Mouse (Mus musculus) MEL (cell line): ENCODE data around the gene Amer2. TPM values are rescaled to one million over a fixed set of nuclear protein-coding genes. Genes with fewer than 3 reads are reported as not detected.

Source experiments
- DNase-seq: peaks from one replicate; pipeline ENCODE4 v3.0.0; 2011; ENCODE audit warnings: low read depth, low spot score
- H3K27ac ChIP-seq: 2 replicates; pipeline ENCODE4 v1.5.1; 2012; ENCODE audit warnings: low read depth, mild to moderate bottlenecking, control low read depth, low read length, moderate library complexity; ENCODE audit not compliant: control insufficient read depth
- H3K27me3 ChIP-seq, 2 experiments: fragments of 150-350 bp in 1 of 2; sonication (generic) in 1 of 2; 2 replicates each; pipeline ENCODE4 v1.6.1; 2012; ENCODE audit warnings: low read length in 2 of 2, mild to moderate bottlenecking in 2 of 2, improper control_type of control experiment in 1 of 2, moderate library complexity in 1 of 2; ENCODE audit not compliant: insufficient read depth in 2 of 2, control insufficient read depth in 1 of 2
- H3K36me3 ChIP-seq, 2 experiments: 2 replicates each; pipeline ENCODE4 v1.6.1; 2012 to 2014; ENCODE audit warnings: low read length in 2 of 2, improper control_type of control experiment in 1 of 2, inconsistent platforms in 1 of 2, mild to moderate bottlenecking in 1 of 2; ENCODE audit not compliant: insufficient read depth in 2 of 2, control insufficient read depth in 1 of 2
- H3K4me1 ChIP-seq, 2 experiments: fragments of 150-350 bp in 1 of 2; sonication (generic) in 1 of 2; 2 replicates each; pipeline ENCODE4 v1.6.1; 2012; ENCODE audit warnings: low read length in 2 of 2, improper control_type of control experiment in 1 of 2, mild to moderate bottlenecking in 1 of 2; ENCODE audit not compliant: insufficient read depth in 2 of 2, control insufficient read depth in 1 of 2
- H3K4me3 ChIP-seq, 2 experiments: fragments of 150-350 bp in 1 of 2; sonication (generic) in 1 of 2; 2 replicates each; pipeline ENCODE4 v1.5.1; 2012; ENCODE audit warnings: low read depth in 2 of 2, low read length in 2 of 2, mild to moderate bottlenecking in 2 of 2, moderate library complexity in 2 of 2, control low read depth in 1 of 2, improper control_type of control experiment in 1 of 2; ENCODE audit not compliant: control insufficient read depth in 1 of 2, insufficient read depth in 1 of 2
- H3K79me2 ChIP-seq: 2 replicates; pipeline ENCODE4 v1.6.1; 2012; ENCODE audit warnings: mild to moderate bottlenecking, low read length, moderate library complexity; ENCODE audit not compliant: control insufficient read depth, poor library complexity, insufficient read depth
- H3K9ac ChIP-seq: 2 replicates; pipeline ENCODE4 v1.6.1; 2012; ENCODE audit warnings: low read depth, mild to moderate bottlenecking, control low read depth, low read length, moderate library complexity; ENCODE audit not compliant: control insufficient read depth, poor library complexity, severe bottlenecking
- H3K9me3 ChIP-seq: fragments of 150-350 bp; sonication (generic); replicated peaks from 2 replicates; pipeline ENCODE4 v1.6.1; 2012; ENCODE audit warnings: mild to moderate bottlenecking, low read length, improper control_type of control experiment, moderate library complexity; ENCODE audit not compliant: insufficient read depth
- BHLHE40 ChIP-seq: IDR thresholded peaks from 2 replicates; pipeline ENCODE4 v1.6.1; 2012; ENCODE audit warnings: low read depth, mild to moderate bottlenecking, inconsistent platforms, low read length, improper control_type of control experiment, borderline replicate concordance
- CHD2 ChIP-seq: IDR thresholded peaks from 2 replicates; pipeline ENCODE4 v1.6.1; 2011; ENCODE audit warnings: low read length, improper control_type of control experiment
- CTCF ChIP-seq, 3 experiments: IDR thresholded peaks in 2 of 3; conservative IDR thresholded peaks in 1 of 3; 2 replicates each; pipeline ENCODE4 v1.5.1; 2011 to 2012; ENCODE audit warnings: low read length in 3 of 3, low read depth in 2 of 3, mild to moderate bottlenecking in 2 of 3, improper control_type of control experiment in 1 of 3, inconsistent platforms in 1 of 3, mixed read lengths in 1 of 3, moderate library complexity in 1 of 3; ENCODE audit not compliant: control insufficient read depth in 1 of 3, insufficient read depth in 1 of 3, poor library complexity in 1 of 3, severe bottlenecking in 1 of 3
- E2F4 ChIP-seq: IDR thresholded peaks from 2 replicates; pipeline ENCODE4 v1.6.1; 2011; ENCODE audit warnings: low read depth, low read length, improper control_type of control experiment, borderline replicate concordance
- EP300 ChIP-seq, 2 experiments: IDR thresholded peaks; 2 replicates each; pipeline ENCODE4 v1.6.1; 2011; ENCODE audit warnings: improper control_type of control experiment in 2 of 2, low read length in 2 of 2, low read depth in 1 of 2, mild to moderate bottlenecking in 1 of 2
- GABPA ChIP-seq: IDR thresholded peaks from 2 replicates; pipeline ENCODE4 v1.6.1; 2012; ENCODE audit warnings: low read depth, mild to moderate bottlenecking, inconsistent platforms, low read length, improper control_type of control experiment, moderate library complexity
- GATA1 ChIP-seq: IDR thresholded peaks from 2 replicates; pipeline ENCODE4 v1.6.1; 2011; ENCODE audit warnings: low read depth, low read length, improper control_type of control experiment
- MAX ChIP-seq: IDR thresholded peaks from 2 replicates; pipeline ENCODE4 v1.6.1; 2011; ENCODE audit warnings: low read length, improper control_type of control experiment
- MXI1 ChIP-seq: IDR thresholded peaks from 2 replicates; pipeline ENCODE4 v1.6.1; 2011; ENCODE audit warnings: mild to moderate bottlenecking, low read depth, low read length, improper control_type of control experiment
- MYB ChIP-seq: IDR thresholded peaks from 2 replicates; pipeline ENCODE4 v1.6.1; 2011; ENCODE audit warnings: mild to moderate bottlenecking, low read depth, low read length, improper control_type of control experiment
- NELFE ChIP-seq: IDR thresholded peaks from 2 replicates; pipeline ENCODE4 v1.6.1; 2011; ENCODE audit warnings: low read depth, low read length, improper control_type of control experiment
- NRF1 ChIP-seq: IDR thresholded peaks from 2 replicates; pipeline ENCODE4 v1.6.1; 2014; ENCODE audit warnings: low read depth, mild to moderate bottlenecking, inconsistent platforms, low read length, improper control_type of control experiment, moderate library complexity; ENCODE audit not compliant: poor library complexity, insufficient read depth, severe bottlenecking
- RAD21 ChIP-seq: IDR thresholded peaks from 2 replicates; pipeline ENCODE4 v1.6.1; 2011; ENCODE audit warnings: mild to moderate bottlenecking, low read depth, low read length, improper control_type of control experiment
- RCOR1 ChIP-seq: IDR thresholded peaks from 2 replicates; pipeline ENCODE4 v1.6.1; 2012; ENCODE audit warnings: low read depth, mild to moderate bottlenecking, inconsistent platforms, low read length, improper control_type of control experiment
- SMC3 ChIP-seq: IDR thresholded peaks from 2 replicates; pipeline ENCODE4 v1.6.1; 2011; ENCODE audit warnings: low read depth, low read length, improper control_type of control experiment
- TBP ChIP-seq: IDR thresholded peaks from 2 replicates; pipeline ENCODE4 v1.8.0; 2011; ENCODE audit warnings: low read depth, low read length, improper control_type of control experiment
- UBTF ChIP-seq: IDR thresholded peaks from 2 replicates; pipeline ENCODE4 v1.6.1; 2012; ENCODE audit warnings: low read depth, mild to moderate bottlenecking, inconsistent platforms, low read length, improper control_type of control experiment, moderate library complexity, borderline replicate concordance; ENCODE audit not compliant: insufficient read depth
- USF1 ChIP-seq: IDR thresholded peaks from 2 replicates; pipeline ENCODE4 v1.6.1; 2014; ENCODE audit warnings: low read depth, mild to moderate bottlenecking, inconsistent platforms, low read length, improper control_type of control experiment, moderate library complexity
- ZNF384 ChIP-seq: IDR thresholded peaks from 2 replicates; pipeline ENCODE4 v1.6.1; 2012; ENCODE audit warnings: low read depth, mild to moderate bottlenecking, inconsistent platforms, low read length, improper control_type of control experiment
- polyA plus RNA-seq, 2 experiments: library from polyadenylated mRNA; stranded (reverse) in 1 of 2; unstranded in 1 of 2; fragments of >175 nt in 1 of 2; fragments of >200 nt in 1 of 2; gene quantifications; 2 replicates each; pipeline versions ENCODE4 v1.2.1 to v1.2.4; 2012; ENCODE audit warnings: low replicate concordance in 2 of 2, low read depth in 1 of 2; ENCODE audit not compliant: insufficient read length in 2 of 2, insufficient read depth in 1 of 2, missing spikeins in 1 of 2
- total RNA-seq: library from RNA; depleted of rRNA; stranded (reverse); fragments of 300-350 nt; gene quantifications from 2 replicates; pipeline ENCODE4 v1.2.3, GENCODE M21; 2012

Gene Amer2
- total and polyA plus RNA-seq, 3 experiments, result 0.01 TPM; not detected in 2

GRCm38 (mm10) chr14:60378057-60378565, 5.1 kb downstream of the Amer2 start:
- Histone ChIP-seq H3K79me2 (no peaks in the 10 kb centered on the region), H3K36me3 (no peaks in the 10 kb centered on the region), H3K4me1 (no peaks in the 10 kb centered on the region), H3K9ac (no peak overlapping the region), H3K9me3 (no peaks in the 10 kb centered on the region), H3K27me3 (no peaks in the 10 kb centered on the region; a peak in 1 of 4 replicates), H3K27ac (no peak overlapping the region), H3K4me3 (no peak overlapping the region)
- no peak for DNase-seq
- TF ChIP-seq USF1 (no peak), NELFE (no peak), MXI1 (no peak), UBTF (no peak), NRF1 (no peak), MAX (no peak), SMC3 (no peak), ZNF384 (no peak), CTCF (IDR thresholded peaks at IDR 0.05 in 2 of 3, conservative IDR thresholded peaks at IDR 0.05 in 1 of 3; ENCODE audit: control insufficient read depth in 1 of 3, insufficient read depth in 1 of 3, low read depth in 2 of 3, low read length in 3 of 3, poor library complexity in 1 of 3, severe bottlenecking in 1 of 3) (no peak), RCOR1 (no peak), MYB (no peak), GABPA (no peak), E2F4 (no peak), TBP (no peak), CHD2 (no peak), EP300 (IDR thresholded peaks at IDR 0.05; ENCODE audit: low read depth in 1 of 2, low read length in 2 of 2) (no peak), BHLHE40 (no peak), GATA1 (no peak)

GRCm38 (mm10) chr14:60378566-60379322, 5.7 kb downstream of the Amer2 start:
- no peak overlapping the region for H3K4me3 ChIP-seq
- TF ChIP-seq RAD21, result no peak
- H3K9me3 ChIP-seq, result no peaks in the 10 kb centered on the region
- H3K36me3 ChIP-seq, result no peaks in the 10 kb centered on the region
- H3K4me1 ChIP-seq, result no peaks in the 10 kb centered on the region
- H3K27ac ChIP-seq, result no peak overlapping the region
- no peaks in the 10 kb centered on the region; a peak in 1 of 4 replicates for H3K27me3 ChIP-seq
- H3K9ac ChIP-seq, result no peak overlapping the region
- no peak for DNase-seq
- H3K79me2 ChIP-seq, result no peaks in the 10 kb centered on the region
